Mouse (Mus musculus): ENCODE results near the gene Gng7.
A peak's percentile ranks its signal among the peaks of the same experiment; 100 is the strongest.

Gng7 gene

GRCm38 (mm10) chr10:80946684-80947437 lies 67.9 kb downstream of the Gng7 start:
- no peak for DNase-seq (ENCODE audit: low read depth, low spot score)

GRCm38 (mm10) chr10:80944231-80944630 lies 70.5 kb downstream of the Gng7 start:
- no peak for DNase-seq (ENCODE audit: low read depth, low spot score)

GRCm38 (mm10) chr10:80943701-80944100 lies 71.0 kb downstream of the Gng7 start:
- no peak for DNase-seq (ENCODE audit: low read depth, low spot score)

GRCm38 (mm10) chr10:80942919-80943318 lies 71.8 kb downstream of the Gng7 start:
- no peak for DNase-seq (ENCODE audit: low read depth, low spot score)

GRCm38 (mm10) chr10:80940988-80941347 lies 73.8 kb downstream of the Gng7 start:
- no peak for DNase-seq (ENCODE audit: low read depth, low spot score)

GRCm38 (mm10) chr10:80940320-80940987 lies 74.3 kb downstream of the Gng7 start:
- no peak for DNase-seq (ENCODE audit: low read depth, low spot score)

GRCm38 (mm10) chr10:80939671-80940070 lies 75.1 kb downstream of the Gng7 start:
- peak; percentile 67 for DNase-seq (ENCODE audit: low read depth, low spot score)

GRCm38 (mm10) chr10:80938831-80939550 lies 75.8 kb downstream of the Gng7 start:
- DNase-seq (ENCODE audit: low read depth, low spot score): no peak

GRCm38 (mm10) chr10:80937646-80938045 lies 77.1 kb downstream of the Gng7 start:
- no peak for DNase-seq (ENCODE audit: low read depth, low spot score)

GRCm38 (mm10) chr10:80936810-80937164 lies 78.0 kb downstream of the Gng7 start:
- no peak for DNase-seq (ENCODE audit: low read depth, low spot score)

- no peak for DNase-seq (ENCODE audit: low read depth, low spot score)
These were observed 78.5 kb downstream of the Gng7 start for GRCm38 (mm10) chr10:80936135-80936809.

GRCm38 (mm10) chr10:80935698-80936097 lies 79.0 kb downstream of the Gng7 start:
- no peak for DNase-seq (ENCODE audit: low read depth, low spot score)

GRCm38 (mm10) chr10:80935241-80935640 lies 79.5 kb downstream of the Gng7 start:
- DNase-seq (ENCODE audit: low read depth, low spot score): no peak

- no peak for DNase-seq (ENCODE audit: low read depth, low spot score)
These were observed 80.4 kb downstream of the Gng7 start for GRCm38 (mm10) chr10:80934136-80934985.

- no peak for DNase-seq (ENCODE audit: low read depth, low spot score)
These were observed 81.2 kb downstream of the Gng7 start for GRCm38 (mm10) chr10:80933421-80933979.

GRCm38 (mm10) chr10:80932700-80933420 lies 81.9 kb downstream of the Gng7 start:
- DNase-seq (ENCODE audit: low read depth, low spot score): no peak

GRCm38 (mm10) chr10:80932206-80932605 lies 82.5 kb downstream of the Gng7 start:
- no peak for DNase-seq (ENCODE audit: low read depth, low spot score)

- no peak for DNase-seq (ENCODE audit: low read depth, low spot score)
These were observed 83.0 kb downstream of the Gng7 start for GRCm38 (mm10) chr10:80931695-80932094.

- DNase-seq (ENCODE audit: low read depth, low spot score): no peak
These were observed 83.5 kb downstream of the Gng7 start for GRCm38 (mm10) chr10:80931153-80931671.

Measured in retina, adult 2 months (tissue).